Mouse (Mus musculus): ENCODE results near the gene Depdc5. TPM values are rescaled to one million over a fixed set of nuclear protein-coding genes. Genes with fewer than 3 reads are reported as not detected.

Depdc5 gene
- polyA plus RNA-seq, 1 experiment from 2014 or later, result 25.7 TPM

DNA sequence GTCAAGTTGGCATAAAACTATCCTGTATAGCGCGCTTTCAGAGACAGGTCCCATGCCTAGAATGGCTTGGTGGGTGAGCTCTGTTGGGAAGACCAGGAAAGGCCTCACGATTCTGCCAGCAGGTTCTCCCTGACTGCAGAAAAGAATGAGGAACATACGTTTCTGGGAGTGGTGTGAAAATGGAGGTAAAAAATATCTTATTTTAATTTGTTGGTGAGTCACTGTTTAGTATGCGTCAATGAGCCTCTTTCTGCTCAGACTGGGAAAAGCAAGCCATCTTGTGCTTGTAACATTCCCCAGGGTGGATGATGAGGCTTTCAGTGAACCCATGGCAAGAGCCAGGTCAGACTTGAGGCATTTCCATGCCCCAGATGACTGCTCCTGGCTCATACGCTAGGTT lies 86.6 kb downstream of the Depdc5 start:
- ATAC-seq (ENCODE audit: low FRiP score, low TSS enrichment), result no peak
- no peaks in the 10 kb centered on the region for H3K9me3 ChIP-seq (ENCODE audit: low read length)
- WGBS, result 95% methylated on average over 6 of the region's 6 CpGs
- no peak overlapping the region for H3K4me3 ChIP-seq (ENCODE audit: low read length)
- no peak overlapping the region for H3K27ac ChIP-seq (ENCODE audit: low read length)
- H3K4me2 ChIP-seq (replicated peaks; ENCODE audit: low read depth, low read length), result no peak overlapping the region
- no peaks in the 10 kb centered on the region for H3K27me3 ChIP-seq (ENCODE audit: insufficient read depth, low read length)
- H3K36me3 ChIP-seq (ENCODE audit: insufficient read depth, low read length), result peaks cover 49% of the 10 kb centered on the region
- no peaks in the 10 kb centered on the region for H3K4me1 ChIP-seq (ENCODE audit: insufficient read depth, low read length)
- H3K9ac ChIP-seq (replicated peaks; ENCODE audit: low read length), result no peak overlapping the region

DNA sequence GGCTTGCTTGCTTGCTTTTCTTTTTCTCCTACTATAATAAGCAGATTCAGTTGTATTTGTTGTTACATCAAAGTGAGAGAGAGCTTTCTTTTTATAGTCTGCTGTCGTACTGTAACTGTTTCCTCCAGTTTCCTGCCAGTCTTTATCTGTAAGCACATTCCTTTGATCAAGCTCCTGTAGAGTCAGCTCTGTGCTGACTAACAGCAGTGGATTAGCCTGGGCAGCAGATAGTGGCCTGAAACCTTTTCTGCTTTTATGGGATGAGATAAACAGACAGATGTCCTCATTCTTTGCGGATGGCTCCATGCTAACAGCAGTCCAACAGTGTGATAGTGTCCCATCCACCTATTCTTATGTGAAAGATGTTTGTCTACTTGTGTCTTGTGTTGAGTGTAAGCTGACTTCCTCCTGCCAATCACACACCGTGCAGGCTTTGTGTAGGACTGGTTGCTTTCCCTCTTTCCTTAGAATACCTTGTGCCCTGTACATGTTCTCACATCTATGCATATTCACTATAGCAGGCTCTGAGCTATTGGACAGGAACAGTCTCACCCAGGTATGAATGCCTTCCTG lies 87.3 kb downstream of the Depdc5 start:
- no peaks in the 10 kb centered on the region for H3K4me1 ChIP-seq (ENCODE audit: insufficient read depth, low read length)
- ATAC-seq (ENCODE audit: low FRiP score, low TSS enrichment), result no peak
- 72% methylated on average over 3 of the region's 3 CpGs for WGBS
- no peaks in the 10 kb centered on the region for H3K27me3 ChIP-seq (ENCODE audit: insufficient read depth, low read length)
- no peak overlapping the region for H3K4me2 ChIP-seq (replicated peaks; ENCODE audit: low read depth, low read length)
- H3K36me3 ChIP-seq (ENCODE audit: insufficient read depth, low read length), result peaks cover 48% of the 10 kb centered on the region
- H3K9ac ChIP-seq (replicated peaks; ENCODE audit: low read length), result no peak overlapping the region
- H3K9me3 ChIP-seq (ENCODE audit: low read length), result no peaks in the 10 kb centered on the region
- no peak overlapping the region for H3K27ac ChIP-seq (ENCODE audit: low read length)
- H3K4me3 ChIP-seq (ENCODE audit: low read length), result no peak overlapping the region

DNA sequence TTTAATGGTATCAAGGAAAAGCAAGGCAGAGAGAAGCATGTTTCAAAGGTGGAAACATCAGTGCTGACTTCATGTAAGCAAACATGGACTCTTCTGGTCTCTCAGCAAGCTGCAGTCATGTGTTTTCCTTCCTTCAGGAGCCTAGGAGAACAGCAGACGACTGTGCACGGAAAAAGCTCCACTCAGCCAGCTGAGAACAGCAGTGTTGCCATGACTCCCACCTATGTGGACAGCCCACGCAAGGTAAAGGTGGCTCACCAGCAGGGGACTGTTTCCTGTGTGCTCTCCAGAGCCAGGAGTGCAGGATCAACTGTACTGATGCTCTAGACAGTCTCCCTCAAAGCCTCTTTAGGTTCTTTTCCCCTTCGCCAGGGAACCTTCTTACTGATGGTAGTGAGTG lies 92.2 kb downstream of the Depdc5 start:
- no peak for ATAC-seq (ENCODE audit: low FRiP score, low TSS enrichment)

DNA sequence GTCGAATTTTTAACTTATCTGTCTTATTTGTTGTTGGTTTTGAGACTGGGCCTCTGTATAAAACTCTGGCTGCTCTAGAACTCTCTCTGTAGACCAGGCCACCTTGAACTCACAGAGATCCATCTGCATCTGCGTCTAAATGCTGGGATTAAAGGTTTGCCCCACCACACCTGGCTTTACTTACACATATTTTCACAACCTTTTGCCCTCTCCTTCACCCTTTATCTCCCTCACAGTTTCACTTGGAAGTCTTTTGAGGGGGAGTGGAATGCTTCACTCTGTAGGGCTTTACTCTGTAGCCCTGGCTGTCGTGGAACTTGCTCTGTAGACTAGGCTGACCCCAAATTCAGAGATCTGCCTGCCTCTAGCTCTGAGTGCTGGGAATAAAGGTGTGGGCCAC lies 98.1 kb downstream of the Depdc5 start:
- 58% methylated on average over 3 of the region's 3 CpGs for WGBS
- Histone ChIP-seq H3K4me2 (replicated peaks; ENCODE audit: low read depth, low read length) (no peak overlapping the region), H3K27ac (ENCODE audit: low read length) (no peak overlapping the region), H3K27me3 (ENCODE audit: insufficient read depth, low read length) (no peaks in the 10 kb centered on the region), H3K9ac (replicated peaks; ENCODE audit: low read length) (no peak overlapping the region), H3K4me3 (ENCODE audit: low read length) (no peak overlapping the region), H3K9me3 (ENCODE audit: low read length) (no peaks in the 10 kb centered on the region), H3K36me3 (ENCODE audit: insufficient read depth, low read length) (peaks cover 30% of the 10 kb centered on the region), H3K4me1 (ENCODE audit: insufficient read depth, low read length) (no peaks in the 10 kb centered on the region)
- ATAC-seq (ENCODE audit: low FRiP score, low TSS enrichment), result no peak

More for the DNA sequence above, 92.2 kb downstream of the Depdc5 start:
- 86% methylated on average over 4 of the region's 4 CpGs for WGBS
- H3K9ac ChIP-seq (replicated peaks; ENCODE audit: low read length), result no peak overlapping the region
- no peak overlapping the region for H3K4me3 ChIP-seq (ENCODE audit: low read length)
- peaks cover 37% of the 10 kb centered on the region for H3K36me3 ChIP-seq (ENCODE audit: insufficient read depth, low read length)
- H3K27ac ChIP-seq (ENCODE audit: low read length), result no peak overlapping the region
- H3K4me1 ChIP-seq (ENCODE audit: insufficient read depth, low read length), result no peaks in the 10 kb centered on the region
- H3K27me3 ChIP-seq (ENCODE audit: insufficient read depth, low read length), result no peaks in the 10 kb centered on the region
- H3K9me3 ChIP-seq (ENCODE audit: low read length), result no peaks in the 10 kb centered on the region
- H3K4me2 ChIP-seq (replicated peaks; ENCODE audit: low read depth, low read length), result no peak overlapping the region

DNA sequence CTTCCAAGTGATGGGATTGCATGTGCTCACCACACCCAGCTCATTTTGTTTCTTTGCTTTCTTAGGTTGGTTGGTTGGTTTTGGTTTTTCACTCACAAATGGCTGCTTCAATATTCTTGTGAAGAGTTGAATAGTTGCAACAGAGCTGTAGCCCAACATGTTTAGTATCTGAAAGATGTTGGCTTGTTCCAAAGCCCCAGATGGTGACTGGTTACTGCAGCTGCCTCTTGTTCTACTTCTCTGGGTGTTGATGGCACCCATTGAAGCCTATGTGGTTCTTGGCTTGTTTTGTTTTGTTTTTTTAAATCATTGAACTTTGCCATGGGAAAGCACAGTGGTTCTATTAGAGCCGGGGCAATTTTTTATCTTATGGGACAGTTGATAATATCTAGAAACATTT lies 99.1 kb downstream of the Depdc5 start:
- 84% methylated on average over 1 of the region's 1 CpGs for WGBS
- H3K36me3 ChIP-seq (ENCODE audit: insufficient read depth, low read length), result peaks cover 30% of the 10 kb centered on the region

DNA sequence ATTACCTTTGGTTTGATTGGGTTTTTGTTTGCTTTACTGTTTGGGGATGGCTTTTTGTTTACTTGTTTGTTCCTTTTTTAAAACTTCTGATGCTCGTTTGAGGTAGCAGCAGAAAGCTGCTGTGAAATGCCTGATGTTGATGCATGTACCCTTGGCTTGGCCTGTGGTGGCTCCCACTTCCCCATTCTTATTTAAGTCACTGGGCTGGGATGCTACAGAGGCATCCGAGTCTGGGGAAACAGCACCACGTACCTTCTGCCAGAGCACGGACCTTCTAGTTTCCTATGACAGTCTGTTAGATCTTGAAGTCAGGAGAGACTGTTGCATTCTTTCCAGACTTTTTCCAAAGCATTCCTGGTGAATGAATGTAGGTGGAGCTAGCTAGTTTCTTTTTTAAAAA lies 113.0 kb downstream of the Depdc5 start:
- WGBS, result 81% methylated on average over 4 of the region's 4 CpGs
- H3K4me3 ChIP-seq (ENCODE audit: low read length), result no peak overlapping the region
- H3K36me3 ChIP-seq (ENCODE audit: insufficient read depth, low read length), result peaks cover 24% of the 10 kb centered on the region; the same call in 1 of the 2 replicates
- H3K4me2 ChIP-seq (replicated peaks; ENCODE audit: low read depth, low read length), result no peak overlapping the region
- H3K27ac ChIP-seq (ENCODE audit: low read length), result no peak overlapping the region
- no peaks in the 10 kb centered on the region for H3K27me3 ChIP-seq (ENCODE audit: insufficient read depth, low read length)
- H3K9ac ChIP-seq (replicated peaks; ENCODE audit: low read length), result no peak overlapping the region
- ATAC-seq (ENCODE audit: low FRiP score, low TSS enrichment), result no peak
- H3K9me3 ChIP-seq (ENCODE audit: low read length), result no peaks in the 10 kb centered on the region
- H3K4me1 ChIP-seq (ENCODE audit: insufficient read depth, low read length), result no peaks in the 10 kb centered on the region

More for the DNA sequence above, 99.1 kb downstream of the Depdc5 start:
- ATAC-seq (ENCODE audit: low FRiP score, low TSS enrichment), result no peak
- Histone ChIP-seq H3K9me3 (ENCODE audit: low read length) (no peaks in the 10 kb centered on the region), H3K27me3 (ENCODE audit: insufficient read depth, low read length) (no peaks in the 10 kb centered on the region), H3K9ac (replicated peaks; ENCODE audit: low read length) (no peak overlapping the region), H3K4me2 (replicated peaks; ENCODE audit: low read depth, low read length) (no peak overlapping the region), H3K4me3 (ENCODE audit: low read length) (no peak overlapping the region), H3K4me1 (ENCODE audit: insufficient read depth, low read length) (no peaks in the 10 kb centered on the region), H3K27ac (ENCODE audit: low read length) (no peak overlapping the region)

DNA sequence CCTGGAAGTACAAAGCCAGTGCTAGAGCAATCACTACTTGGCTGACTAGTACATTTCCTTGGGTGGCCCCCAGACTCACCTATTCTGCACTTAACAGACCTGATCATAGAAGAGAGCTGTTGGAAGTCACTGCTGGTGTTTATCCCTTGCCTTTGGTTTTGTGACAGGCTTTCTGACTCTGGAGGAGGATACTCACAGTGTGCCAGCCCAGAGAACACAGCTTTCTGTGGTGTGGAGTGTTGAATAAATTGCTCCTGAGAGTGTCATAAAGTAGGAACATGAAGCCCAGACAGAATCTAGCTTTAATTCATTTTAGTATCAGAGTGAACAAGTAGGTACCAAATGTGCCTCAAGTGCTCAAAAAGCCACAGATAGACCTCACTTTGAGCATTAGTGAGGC lies 113.7 kb downstream of the Depdc5 start:
- Histone ChIP-seq H3K27ac (ENCODE audit: low read length) (no peak overlapping the region), H3K4me2 (replicated peaks; ENCODE audit: low read depth, low read length) (no peak overlapping the region), H3K9ac (replicated peaks; ENCODE audit: low read length) (no peak overlapping the region), H3K9me3 (ENCODE audit: low read length) (no peaks in the 10 kb centered on the region), H3K27me3 (ENCODE audit: insufficient read depth, low read length) (no peaks in the 10 kb centered on the region), H3K4me1 (ENCODE audit: insufficient read depth, low read length) (no peaks in the 10 kb centered on the region), H3K4me3 (ENCODE audit: low read length) (no peak overlapping the region), H3K36me3 (ENCODE audit: insufficient read depth, low read length) (peaks cover 24% of the 10 kb centered on the region; the same call in 1 of the 2 replicates)
- ATAC-seq (ENCODE audit: low FRiP score, low TSS enrichment), result no peak

DNA sequence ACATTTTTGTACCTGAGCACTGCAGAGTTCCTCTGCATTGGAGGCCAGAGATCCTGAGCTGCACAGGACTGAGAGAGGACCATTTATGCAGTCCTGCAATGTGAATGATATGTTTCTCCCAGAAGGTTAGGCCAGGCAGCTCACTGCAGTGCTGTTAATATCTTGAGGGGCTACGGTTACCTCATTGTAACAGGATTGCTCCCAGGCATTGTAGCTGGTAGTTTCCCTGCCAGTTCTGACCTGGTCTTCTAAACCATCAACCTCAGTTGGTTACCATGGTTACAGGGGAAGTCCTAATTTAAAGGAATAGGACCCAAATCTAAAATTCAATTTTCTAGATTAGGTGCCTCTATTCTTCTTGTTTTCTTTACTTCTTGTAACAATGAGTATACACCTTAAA lies 121.9 kb downstream of the Depdc5 start:
- H3K4me3 ChIP-seq (ENCODE audit: low read length), result no peak overlapping the region
- no peak overlapping the region for H3K4me2 ChIP-seq (replicated peaks; ENCODE audit: low read depth, low read length)
- no peaks in the 10 kb centered on the region for H3K9me3 ChIP-seq (ENCODE audit: low read length)
- no peak overlapping the region for H3K9ac ChIP-seq (replicated peaks; ENCODE audit: low read length)
- H3K27ac ChIP-seq (ENCODE audit: low read length), result no peak overlapping the region
- peaks cover 40% of the 10 kb centered on the region for H3K36me3 ChIP-seq (ENCODE audit: insufficient read depth, low read length)
- H3K4me1 ChIP-seq (ENCODE audit: insufficient read depth, low read length), result no peaks in the 10 kb centered on the region
- no peaks in the 10 kb centered on the region for H3K27me3 ChIP-seq (ENCODE audit: insufficient read depth, low read length)
- ATAC-seq (ENCODE audit: low FRiP score, low TSS enrichment), result no peak
- 77% methylated on average over 1 of the region's 1 CpGs for WGBS

DNA sequence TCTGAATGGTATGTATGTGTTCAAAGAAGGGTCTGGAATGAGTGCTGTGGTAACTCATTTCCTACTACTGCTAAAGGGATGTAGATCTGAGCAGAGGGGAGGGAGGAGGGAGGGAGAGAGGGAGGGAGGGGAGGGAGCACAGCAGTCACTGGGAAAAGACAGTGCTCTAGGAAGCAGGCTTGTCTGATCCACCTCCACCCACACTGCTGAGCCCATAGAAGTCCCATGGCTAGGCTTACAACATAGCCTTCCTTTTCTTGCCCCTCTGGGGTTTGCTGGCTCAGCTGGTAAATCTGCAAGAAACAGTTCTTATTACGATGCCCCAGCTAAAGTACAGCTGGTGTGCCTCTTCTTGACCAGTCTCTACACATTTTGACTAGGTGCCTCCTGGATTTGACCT lies 124.4 kb downstream of the Depdc5 start:
- Histone ChIP-seq H3K27me3 (ENCODE audit: insufficient read depth, low read length) (no peaks in the 10 kb centered on the region), H3K36me3 (ENCODE audit: insufficient read depth, low read length) (peaks cover 30% of the 10 kb centered on the region), H3K9ac (replicated peaks; ENCODE audit: low read length) (no peak overlapping the region), H3K9me3 (ENCODE audit: low read length) (no peaks in the 10 kb centered on the region), H3K27ac (ENCODE audit: low read length) (no peak overlapping the region), H3K4me1 (ENCODE audit: insufficient read depth, low read length) (no peaks in the 10 kb centered on the region; the same call in 1 of the 2 replicates), H3K4me3 (ENCODE audit: low read length) (no peak overlapping the region), H3K4me2 (replicated peaks; ENCODE audit: low read depth, low read length) (no peak overlapping the region)
- no peak for ATAC-seq (ENCODE audit: low FRiP score, low TSS enrichment)
- WGBS, result 85% methylated on average over 1 of the region's 1 CpGs

DNA sequence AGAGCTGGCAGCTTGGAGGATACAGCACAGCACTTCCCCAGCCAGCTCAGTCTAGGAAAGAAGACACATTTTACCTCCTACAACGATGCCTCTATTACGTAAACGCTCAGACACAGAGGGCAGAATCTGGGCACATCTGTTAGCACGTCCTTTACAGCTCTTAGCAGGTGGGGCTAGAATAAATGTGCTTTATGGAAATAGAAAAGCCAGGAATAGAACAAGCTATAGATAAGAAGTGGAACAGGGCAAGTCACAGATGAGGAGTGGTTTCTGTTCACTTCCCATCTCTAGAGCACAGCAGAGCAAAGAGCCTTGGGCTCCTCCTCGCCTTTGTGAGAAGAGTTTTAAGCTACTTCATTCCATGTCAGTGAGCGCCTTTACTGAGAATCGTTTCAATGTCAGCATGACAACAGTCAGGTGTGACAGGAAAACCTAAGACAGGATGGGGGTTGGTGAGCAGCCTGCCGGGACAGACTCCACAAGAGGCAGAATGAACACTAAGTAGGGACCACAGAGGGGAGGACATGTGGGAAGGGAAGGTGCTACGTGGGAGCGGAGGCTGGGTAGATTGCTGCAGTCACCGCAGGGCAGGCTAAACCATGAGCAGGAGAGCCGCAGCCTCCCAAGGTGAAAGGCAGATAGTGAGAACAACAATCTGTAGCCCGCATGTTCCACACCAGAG lies 126.6 kb downstream of the Depdc5 start:
- ATAC-seq (ENCODE audit: low FRiP score, low TSS enrichment), result no peak
- 69% methylated on average over 13 of the region's 13 CpGs for WGBS
- H3K27ac ChIP-seq (ENCODE audit: low read length), result no peak overlapping the region

More for the DNA sequence above, 126.6 kb downstream of the Depdc5 start:
- Histone ChIP-seq H3K4me2 (replicated peaks; ENCODE audit: low read depth, low read length) (no peak overlapping the region), H3K27me3 (ENCODE audit: insufficient read depth, low read length) (no peaks in the 10 kb centered on the region), H3K36me3 (ENCODE audit: insufficient read depth, low read length) (peaks cover 15% of the 10 kb centered on the region), H3K4me3 (ENCODE audit: low read length) (no peak overlapping the region), H3K4me1 (ENCODE audit: insufficient read depth, low read length) (no peaks in the 10 kb centered on the region; the same call in 1 of the 2 replicates), H3K9ac (replicated peaks; ENCODE audit: low read length) (no peak overlapping the region), H3K9me3 (ENCODE audit: low read length) (no peaks in the 10 kb centered on the region)
